Mouse (Mus musculus) R1 (cell line): Measurements from ENCODE around the gene Ess2.

Experiments used
- DNase-seq: peaks from one replicate; pipeline ENCODE4 v3.0.0-alpha.2; 2018; ENCODE audit warnings: low read depth, low spot score

Ess2 gene

DNA sequence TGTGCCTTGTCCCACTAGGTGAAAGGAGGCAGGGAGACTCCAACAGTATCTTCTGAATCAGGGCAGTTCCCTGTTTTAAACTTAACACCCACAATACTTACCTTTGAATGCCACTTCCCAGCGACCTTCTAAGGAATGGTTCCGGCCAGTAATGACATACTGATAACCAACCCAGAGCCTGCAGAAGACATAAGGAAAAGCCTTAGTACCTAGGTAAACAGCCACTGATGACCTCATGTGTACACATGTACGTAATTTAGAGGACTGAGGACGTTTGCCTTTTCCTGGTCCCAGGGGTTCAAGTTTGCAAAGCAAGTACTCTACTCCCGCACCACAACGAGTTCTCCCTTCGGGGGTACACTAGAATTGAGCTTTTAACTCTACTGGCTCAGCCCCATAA, 54.0 kb downstream of the Ess2 start:
- DNase-seq: no peak

GRCm38 (mm10) chr16:17853263-17853662, 57.9 kb downstream of the Ess2 start:
- DNase-seq: no peak

DNA sequence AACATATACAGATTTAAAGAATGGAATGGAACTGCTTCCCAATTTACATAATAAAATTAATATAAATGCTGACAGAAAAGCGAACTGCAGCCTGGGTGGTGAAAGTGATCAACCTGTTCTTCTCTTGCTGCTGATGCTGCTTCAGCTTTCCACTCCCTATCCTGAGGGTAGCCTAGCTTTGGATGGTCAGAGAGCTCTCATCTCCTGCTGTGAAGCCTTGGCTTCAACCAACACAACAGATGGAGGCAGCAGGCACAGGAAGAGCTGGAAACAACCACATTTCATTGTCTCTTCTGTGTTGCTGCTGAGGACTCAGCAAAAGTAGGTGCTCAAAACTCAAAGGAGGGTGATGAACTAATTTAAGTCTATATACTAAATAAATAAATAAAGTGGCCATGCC, 59.3 kb downstream of the Ess2 start:
- DNase-seq: no peak

GRCm38 (mm10) chr16:17851331-17851730, 59.8 kb downstream of the Ess2 start:
- DNase-seq: no peak
